Mouse (Mus musculus): ENCODE data around the gene Rnf208.
A peak's percentile ranks its signal among the peaks of the same experiment; 100 is the strongest.

The Rnf208 gene

GRCm38 (mm10) chr2:25242101-25242506 lies at the start of gene Rnf208, which contains the start of gene Cysrt1:
Rnf208 (plus strand) TSS chr2:25242255.
Cysrt1 (minus strand) TSS chr2:25242452.
- peak; percentile 39 to 54 for DNase-seq

GRCm38 (mm10) chr2:25193330-25193770 lies 48.7 kb upstream of the Rnf208 start:
- DNase-seq, result peak; percentile 88 to 91

DNA sequence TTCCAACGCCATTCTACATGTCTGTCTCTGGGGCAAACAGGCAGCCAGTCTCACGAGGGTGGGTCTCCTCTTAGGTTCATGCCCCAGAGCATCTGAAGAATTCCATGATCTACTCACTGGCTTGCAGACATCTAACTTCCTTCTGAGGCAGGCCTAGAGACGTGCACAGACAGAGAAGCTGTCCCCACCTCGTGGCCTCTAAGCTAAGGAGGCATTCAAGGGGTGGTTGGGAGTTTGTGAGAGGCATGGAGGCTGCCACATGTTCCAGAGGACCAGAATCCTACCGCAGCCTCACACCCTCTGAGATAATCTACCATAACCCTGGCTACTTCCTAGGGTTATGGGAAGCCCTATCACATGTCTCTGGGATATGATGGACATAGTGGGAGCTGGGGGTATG lies 48.0 kb upstream of the Rnf208 start:
- no peak for DNase-seq

DNA sequence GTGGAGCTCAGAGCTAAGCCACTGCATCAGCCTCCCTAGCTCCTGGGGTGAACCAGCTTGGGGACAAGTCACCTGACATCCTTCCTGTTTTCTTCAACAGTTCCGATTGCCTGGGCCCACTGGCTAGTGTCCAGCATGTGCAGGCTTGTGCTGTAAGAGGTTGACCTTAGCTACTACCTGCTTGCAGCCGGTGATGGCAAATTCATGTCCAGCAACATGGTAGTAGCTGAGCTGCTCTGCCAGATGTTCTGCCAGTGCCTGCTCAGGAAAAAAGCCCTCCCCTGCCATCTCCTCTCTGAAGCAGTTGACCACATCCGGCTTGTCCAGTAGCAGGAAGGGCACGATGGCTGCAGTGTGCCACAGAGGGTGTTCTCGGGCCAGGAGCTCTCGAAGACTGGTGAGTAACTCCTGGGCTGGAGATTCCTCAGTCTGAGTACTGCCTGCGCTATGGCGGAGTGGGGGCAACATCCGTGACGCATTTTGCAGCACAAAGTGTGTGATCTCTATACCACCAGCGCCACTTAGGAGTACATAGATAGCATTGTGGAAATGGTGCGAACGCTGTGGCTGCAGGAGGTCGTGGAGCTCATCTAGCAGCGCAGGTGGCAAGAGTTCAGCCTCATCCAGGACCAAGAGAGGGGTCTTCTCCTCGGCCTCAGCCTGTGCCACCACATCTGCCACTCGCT lies 47.4 kb upstream of the Rnf208 start:
- peak in 1 of 2 experiments; percentile 29 for DNase-seq

DNA sequence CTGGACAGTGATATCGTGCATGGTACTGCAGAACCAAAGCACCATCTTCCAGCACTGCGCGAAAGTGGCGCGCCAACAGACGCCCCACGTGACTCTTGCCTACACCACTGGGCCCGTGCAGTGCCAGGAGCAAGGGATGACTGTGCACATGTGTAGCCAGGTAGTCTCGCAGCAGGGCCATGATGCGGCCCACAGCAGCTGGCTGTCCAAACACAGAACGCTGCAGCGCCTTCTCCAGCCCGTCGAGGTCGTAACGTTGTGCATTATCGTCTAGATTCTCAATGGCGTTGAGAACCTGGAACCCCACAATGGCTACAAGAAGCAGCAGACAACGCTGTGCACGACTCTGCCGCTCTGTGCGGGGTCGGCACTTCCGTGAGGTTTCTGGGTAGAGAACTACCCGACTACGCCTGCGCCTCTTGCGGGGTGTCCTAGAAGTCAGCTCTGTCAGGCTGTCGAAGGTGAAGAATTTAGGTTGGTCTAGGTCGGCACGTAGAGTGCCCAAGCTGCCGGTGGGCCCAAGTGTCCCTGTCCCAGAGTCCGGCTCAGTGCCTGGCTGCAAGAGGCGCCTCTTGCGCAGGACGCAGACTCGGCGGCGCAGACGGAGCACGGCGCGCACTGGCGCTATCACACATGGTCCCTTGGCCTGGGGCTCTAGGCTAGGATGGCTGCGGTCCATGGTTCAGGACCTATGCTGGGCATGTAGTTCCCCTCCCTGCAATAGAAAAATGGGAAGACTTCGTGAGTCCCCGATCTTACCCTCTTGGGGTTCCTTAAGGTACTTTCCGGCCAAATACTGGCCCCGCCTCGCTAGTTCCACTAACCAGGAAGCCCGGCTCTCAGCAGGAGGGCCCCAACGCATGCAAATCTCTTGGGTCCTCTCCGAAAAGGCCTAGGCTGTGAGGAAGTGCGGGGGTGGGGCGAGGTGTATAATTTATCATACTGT lies 46.6 kb upstream of the Rnf208 start:
- peak; percentile 69 to 80 for DNase-seq

DNA sequence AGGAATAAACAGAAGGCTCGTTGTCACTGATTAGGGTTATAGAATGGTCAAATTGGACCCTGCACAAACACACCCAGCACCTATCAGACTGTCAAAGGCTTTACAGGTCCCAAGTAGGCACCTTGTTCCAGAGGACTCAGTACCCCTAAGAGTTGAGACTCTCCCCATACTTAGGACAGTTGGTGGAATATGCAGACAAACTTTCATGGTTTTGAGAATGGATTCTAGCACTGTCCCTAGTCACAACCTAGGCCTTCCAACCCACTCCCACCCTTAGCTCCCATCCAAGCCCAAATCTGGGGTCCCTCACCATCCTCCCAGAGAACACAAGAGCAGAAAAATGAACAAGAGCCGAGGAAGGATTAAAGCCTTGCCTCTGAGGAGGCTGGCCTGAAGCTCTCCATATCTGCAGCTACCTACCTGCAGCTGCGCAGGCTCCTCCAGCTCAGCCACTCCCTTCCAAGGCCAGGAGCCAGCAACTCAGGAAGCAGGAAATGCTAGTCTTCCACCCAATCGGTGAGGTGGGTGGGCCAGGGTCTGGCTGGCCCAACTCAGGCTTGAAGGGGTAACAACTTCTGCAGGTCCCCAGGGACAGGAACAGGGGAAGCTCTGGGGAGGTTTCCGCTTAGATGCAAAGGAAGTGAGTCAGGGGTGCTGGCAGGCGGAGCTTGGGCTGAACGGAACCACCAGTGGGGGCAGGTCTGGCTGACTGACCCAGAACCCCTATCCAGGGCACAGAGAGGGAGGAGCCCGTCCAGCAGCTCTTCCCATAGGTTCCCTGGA lies 45.7 kb upstream of the Rnf208 start, which contains the start of gene Tor4a:
Gene Tor4a, minus strand, starts transcription at position 715 of the 783 bp plus-strand sequence.
- peak; percentile 79 to 88 for DNase-seq

DNA sequence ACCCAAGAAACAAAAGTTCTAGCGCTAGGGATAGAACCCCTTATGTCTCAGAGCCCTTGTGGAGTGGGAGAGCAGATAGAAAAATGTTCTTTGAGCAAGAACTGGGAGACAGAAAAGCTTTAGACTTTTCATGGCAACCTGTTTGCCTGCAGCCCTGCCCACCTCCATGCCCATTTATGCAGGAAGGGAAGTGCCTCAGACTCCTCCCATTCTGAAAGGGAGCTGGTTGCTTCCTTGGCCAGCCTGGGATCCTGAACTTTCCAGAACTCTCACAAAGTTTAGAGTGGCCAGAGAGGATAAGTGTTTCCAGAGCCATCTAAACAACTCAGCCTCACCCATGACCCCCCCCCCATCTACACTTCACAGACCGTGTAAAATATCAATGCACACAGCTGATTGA lies 44.9 kb upstream of the Rnf208 start:
- DNase-seq, result peak in 1 of 2 experiments; percentile 38

DNA sequence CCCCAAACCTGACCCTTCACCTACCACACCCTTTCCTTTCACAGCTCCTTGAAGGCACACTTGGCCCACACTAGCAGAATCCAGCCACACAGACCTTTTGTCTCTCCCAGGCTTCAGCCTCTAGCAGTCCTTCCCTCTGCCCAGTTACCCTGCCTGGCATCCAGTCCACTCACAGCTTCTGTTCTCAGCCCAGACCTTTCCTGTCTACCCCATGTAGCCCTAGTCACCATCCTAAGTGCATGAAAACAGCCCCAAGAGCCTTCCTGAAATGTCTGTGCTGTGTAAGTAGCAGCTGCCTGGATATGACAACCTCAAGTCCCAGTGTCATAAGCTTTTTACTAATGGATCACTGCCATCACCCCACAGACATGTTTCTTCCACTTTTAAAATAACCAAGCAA lies 44.1 kb upstream of the Rnf208 start:
- no peak for DNase-seq

- DNase-seq, result no peak
These were observed 41.4 kb upstream of the Rnf208 start for GRCm38 (mm10) chr2:25200631-25201030.

DNA sequence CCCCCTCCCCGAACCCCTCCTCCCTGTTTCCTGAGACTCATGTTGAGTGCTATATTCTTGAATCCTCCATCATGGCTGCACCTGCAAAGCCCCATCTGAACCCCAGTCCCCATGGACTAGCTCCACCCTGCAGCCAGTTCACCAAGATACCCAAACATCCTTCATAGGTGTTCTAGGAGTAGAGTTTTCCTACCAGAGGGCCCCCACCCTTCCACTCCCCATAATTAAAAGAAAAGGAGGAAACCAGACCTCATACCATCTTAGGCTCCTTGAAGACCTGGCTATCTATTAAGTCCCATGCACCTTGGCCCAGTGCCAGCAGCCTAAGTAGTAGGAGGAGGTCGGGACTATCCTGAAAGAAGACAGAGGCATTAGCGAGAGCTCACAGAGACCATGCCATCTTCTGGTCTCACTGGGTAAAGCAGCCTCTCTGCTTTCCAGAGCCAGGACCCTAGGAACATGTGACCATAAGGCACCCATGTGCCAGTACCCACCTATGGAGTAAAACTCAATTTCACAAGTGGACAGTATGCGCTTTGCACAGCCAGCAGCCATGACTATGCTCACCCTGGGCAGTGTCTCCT lies 38.3 kb upstream of the Rnf208 start:
- DNase-seq, result peak; percentile 52 to 65

- DNase-seq, result no peak
These were observed 34.5 kb upstream of the Rnf208 start for GRCm38 (mm10) chr2:25207593-25207992.

- no peak for DNase-seq
These were observed 31.4 kb upstream of the Rnf208 start for GRCm38 (mm10) chr2:25210686-25211085.

- DNase-seq, result peak; percentile 94 to 96
These were observed 30.9 kb upstream of the Rnf208 start, which contains the start of gene Nelfb for GRCm38 (mm10) chr2:25211121-25211670. Nelfb (minus strand) TSS chr2:25211489.

DNA sequence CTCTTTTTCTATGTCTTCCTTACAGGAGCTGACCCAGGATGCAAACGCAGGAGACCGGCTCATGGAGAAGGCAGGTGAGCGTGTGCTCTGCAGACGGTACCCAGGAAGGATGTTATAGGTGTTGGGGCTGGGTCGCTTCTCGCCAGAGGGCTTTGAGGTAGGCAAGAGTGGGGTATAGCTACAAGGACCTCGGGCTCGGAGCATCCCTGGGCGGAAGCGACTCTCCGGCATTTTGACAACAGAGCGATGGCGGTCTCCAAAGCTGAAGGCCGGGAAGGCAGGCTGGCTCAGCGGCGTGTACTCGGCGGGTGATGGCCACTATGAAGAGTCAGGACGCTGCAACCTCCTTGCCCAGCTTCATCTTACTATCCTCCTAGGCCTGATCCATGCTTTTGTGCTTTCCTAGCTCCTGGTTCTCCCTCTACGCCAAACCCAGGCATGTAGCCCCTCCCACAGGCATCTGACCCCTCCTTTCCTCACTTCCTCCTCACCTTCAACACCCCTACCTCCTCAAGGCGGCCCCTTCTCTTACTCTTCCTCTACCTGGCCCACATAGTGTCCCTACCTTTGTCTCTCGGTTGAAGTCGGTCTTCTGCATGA lies 28.7 kb upstream of the Rnf208 start:
- no peak for DNase-seq

DNA sequence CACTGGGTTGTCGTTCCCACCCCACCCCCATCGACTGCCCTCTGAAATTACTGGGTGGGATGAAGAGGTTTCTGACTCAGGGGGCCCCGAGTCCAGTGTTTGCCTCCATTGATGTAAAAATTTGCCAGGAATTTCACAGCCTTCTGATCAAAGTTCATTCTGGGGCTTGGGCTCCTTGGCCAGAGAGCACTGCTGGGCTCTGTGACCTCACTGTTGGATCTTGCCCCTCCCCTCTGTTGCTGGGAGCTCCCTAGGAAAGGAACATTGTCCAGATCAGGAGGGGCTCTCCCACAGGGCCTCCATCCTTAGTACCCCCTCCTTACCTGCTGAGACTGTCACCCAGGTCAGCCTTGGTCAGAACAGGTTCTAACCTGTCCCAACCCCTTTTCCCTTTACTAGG lies 27.6 kb upstream of the Rnf208 start, which contains the start of gene Stpg3:
Gene Stpg3, minus strand, starts transcription at position 194 of the 400 bp plus-strand sequence.
- peak in 1 of 2 experiments; percentile 40 for DNase-seq

GRCm38 (mm10) chr2:25217666-25218065 lies 24.4 kb upstream of the Rnf208 start:
- DNase-seq, result no peak

DNA sequence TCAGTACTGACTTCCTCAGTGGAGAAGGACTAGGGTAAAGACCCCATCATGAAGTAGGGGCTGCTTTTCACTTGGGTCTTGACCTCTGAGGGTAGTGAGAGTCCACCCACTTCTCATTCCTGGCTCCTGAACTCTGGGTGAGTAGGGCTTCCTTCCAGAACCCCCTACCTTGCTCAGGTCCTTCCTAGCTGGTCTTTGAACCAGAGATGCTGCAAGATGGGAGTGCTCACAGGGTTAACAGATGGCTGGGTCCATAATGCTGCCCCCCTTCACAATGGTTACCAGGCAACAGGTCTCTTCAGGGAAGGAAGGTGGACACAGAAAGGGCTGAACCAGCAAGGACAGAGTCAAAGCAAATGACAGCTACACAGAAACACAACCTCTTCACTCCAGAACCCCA lies 23.6 kb upstream of the Rnf208 start, which contains the start of gene Fam166a:
Gene Fam166a, plus strand, starts transcription at position 301 of the 400 bp plus-strand sequence.
- no peak for DNase-seq

DNA sequence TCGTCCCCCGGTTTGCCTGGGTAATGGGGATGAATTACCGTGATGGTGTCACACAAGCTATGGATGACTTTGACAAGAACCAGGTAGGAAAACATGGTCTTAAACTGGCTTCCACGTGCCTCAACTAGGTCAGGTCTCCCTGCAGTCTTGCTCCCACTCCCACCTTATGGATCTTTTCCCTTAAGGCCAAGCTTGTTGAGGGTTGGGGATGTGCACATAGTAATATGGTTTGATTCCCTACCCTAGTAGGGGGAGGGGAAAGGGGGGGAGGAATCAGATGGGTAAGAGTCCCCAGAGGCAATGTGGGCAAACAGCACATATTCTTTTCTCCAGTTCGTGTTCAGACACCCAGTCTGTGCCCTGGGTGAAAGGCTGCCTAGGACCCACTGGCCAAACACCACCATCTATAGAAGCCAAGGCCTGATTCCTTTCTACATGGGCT lies 20.7 kb upstream of the Rnf208 start:
- DNase-seq, result no peak

- DNase-seq, result peak; percentile 78 to 89
These were observed 18.2 kb upstream of the Rnf208 start for GRCm38 (mm10) chr2:25223681-25224491.

DNA sequence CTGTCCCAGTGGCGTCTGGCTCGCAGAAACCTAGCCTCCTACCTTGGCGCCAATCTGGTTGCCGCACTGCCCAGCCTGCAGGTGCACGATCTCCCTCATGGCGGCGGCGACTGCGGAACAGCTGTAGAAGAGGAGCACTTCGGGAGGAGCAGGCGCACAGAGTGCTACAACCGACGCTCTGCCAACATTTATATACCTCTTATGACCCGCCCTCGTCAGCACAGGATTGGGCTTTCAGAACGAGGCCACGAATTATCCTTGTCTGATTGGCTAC lies 17.6 kb upstream of the Rnf208 start, which contains the start of gene Tubb4b:
Gene Tubb4b, minus strand, starts transcription at position 211 of the 274 bp plus-strand sequence.
- DNase-seq, result no peak

Measured in kidney, postnatal 4 days (tissue).